Mouse (Mus musculus) gastrocnemius, adult 18-20 months (tissue): ENCODE data around the gene Gm10447. TPM values are rescaled to one million over a fixed set of nuclear protein-coding genes. Genes with fewer than 3 reads are reported as not detected.

Source experiments
- microRNA-seq: library from miRNA; unstranded; fragments of <30 nt; microRNA quantifications from one replicate; pipeline ENCODE4 v1.2.0, GENCODE M21; 2021
- total RNA-seq, 2 experiments: library from RNA; stranded (reverse); gene quantifications; 2 replicates each; pipeline ENCODE4 v1.2.3; 2021

The Gm10447 gene
- total RNA-seq, 2 experiments from 2014 or later: not detected

Small RNA genes within 50 kb of the gene (microRNA-seq; reads per million reads assigned to microRNA genes)
- gene Mir6920: not detected

Other genes with a start within 250 kb of the Gm10447 start
- 10 to 100 TPM; 74.3 to 95.8 TPM for gene Hspa4, start 156.7 kb downstream of the Gm10447 start, total RNA-seq
- gene Zcchc10, start 132.4 kb downstream of the Gm10447 start, total RNA-seq: 1 to 10 TPM; 7.4 to 7.8 TPM
- 10 to 100 TPM; 90.1 to 93.8 TPM for gene Aff4, start 106.3 kb downstream of the Gm10447 start, total RNA-seq
- not detected for gene Leap2, start 33.9 kb downstream of the Gm10447 start, total RNA-seq
- 1,000 to 10,000 TPM; 1,298 to 1,311 TPM for gene Uqcrq, start 26.3 kb downstream of the Gm10447 start, total RNA-seq
- under 1 TPM; 0.11 to 0.17 TPM for gene Gdf9, start 26.1 kb downstream of the Gm10447 start, total RNA-seq
- under 1 TPM; 0.71 to 0.73 TPM for gene Shroom1, start 95 bp upstream of the Gm10447 start, total RNA-seq
- not detected for gene Gm9837, start 13.4 kb upstream of the Gm10447 start, total RNA-seq
- gene Gm9945, start 23.1 kb upstream of the Gm10447 start, total RNA-seq: not detected
- under 1 TPM; 0.07 TPM for gene Sowaha, start 23.2 kb upstream of the Gm10447 start, total RNA-seq
- gene Sept8, start 62.1 kb upstream of the Gm10447 start, total RNA-seq: 10 to 100 TPM in 1 of 2 experiments, 1 to 10 TPM in 1; 8.4 to 10.3 TPM
- 1 to 10 TPM; 4.5 to 5.0 TPM for gene Kif3a, start 110.3 kb upstream of the Gm10447 start, total RNA-seq
- gene Il4, start 161.6 kb upstream of the Gm10447 start, total RNA-seq: not detected
- not detected for gene Il13, start 177.6 kb upstream of the Gm10447 start, total RNA-seq